Mouse (Mus musculus) ZHBTc4 (cell line): ENCODE data around the gene Raver2.

ENCODE experiments used
- DNase-seq: peaks from one replicate; pipeline ENCODE4 v3.0.0-alpha.2; 2011; ENCODE audit warnings: low read depth, low spot score

The Raver2 gene

DNA sequence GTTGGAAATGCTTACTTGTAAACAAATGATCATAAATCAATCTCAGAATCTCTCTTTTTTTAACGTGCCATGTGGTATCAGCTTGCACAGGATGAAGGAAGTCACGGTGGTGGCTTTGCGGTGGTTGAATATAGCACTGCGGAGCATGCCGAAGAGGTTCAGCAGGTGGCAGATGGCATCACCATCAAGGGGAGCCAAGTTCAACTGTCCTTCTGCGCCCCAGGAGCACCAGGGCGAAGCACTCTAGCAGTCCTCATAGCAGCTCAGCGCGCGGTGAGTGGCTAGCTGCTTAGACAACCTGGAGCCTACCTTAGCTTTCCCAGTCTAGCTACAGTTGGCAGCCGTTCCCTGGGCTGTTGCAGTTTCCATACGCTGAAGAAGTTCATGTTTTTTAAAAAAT is 38.3 kb downstream of the Raver2 start:
- DNase-seq: no peak

DNA sequence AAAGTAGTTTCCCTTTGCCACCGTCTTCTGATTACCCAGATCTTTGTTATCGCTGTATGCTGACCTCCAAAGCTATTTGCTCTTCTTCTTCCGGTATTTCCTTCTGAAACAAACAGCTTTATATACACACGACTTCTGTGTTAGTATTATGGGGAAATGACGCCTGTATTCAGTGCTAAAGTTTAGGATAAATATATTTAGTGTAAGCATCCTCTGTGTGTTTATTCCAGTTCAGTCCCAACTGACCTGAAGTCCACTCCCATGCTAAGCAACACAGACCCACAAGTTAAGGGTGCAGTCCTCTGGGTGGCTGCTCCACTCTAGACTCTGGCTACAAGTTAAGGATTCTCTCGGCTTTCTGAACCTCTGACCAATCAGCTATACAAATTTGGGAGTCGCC is 52.2 kb downstream of the Raver2 start:
- DNase-seq: no peak

DNA sequence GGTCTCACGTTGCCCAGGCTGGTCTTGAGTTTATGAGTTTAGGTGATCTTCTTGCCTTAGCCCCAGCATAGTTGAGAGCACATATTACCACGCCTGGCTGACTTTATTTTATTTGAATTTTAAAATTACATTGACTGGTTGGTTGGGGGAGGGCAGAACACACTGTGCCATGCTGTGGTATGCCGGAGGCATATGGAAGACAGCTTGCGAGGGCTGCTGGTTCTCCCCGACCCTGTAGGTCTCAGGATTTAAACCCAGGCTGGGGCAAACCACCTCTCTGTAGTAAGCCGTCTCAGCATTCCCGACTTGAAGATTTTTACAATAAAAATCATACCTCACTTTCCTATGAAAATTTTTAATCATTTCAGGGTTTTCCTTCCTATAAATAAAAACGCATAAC is 66.2 kb downstream of the Raver2 start:
- DNase-seq: no peak

DNA sequence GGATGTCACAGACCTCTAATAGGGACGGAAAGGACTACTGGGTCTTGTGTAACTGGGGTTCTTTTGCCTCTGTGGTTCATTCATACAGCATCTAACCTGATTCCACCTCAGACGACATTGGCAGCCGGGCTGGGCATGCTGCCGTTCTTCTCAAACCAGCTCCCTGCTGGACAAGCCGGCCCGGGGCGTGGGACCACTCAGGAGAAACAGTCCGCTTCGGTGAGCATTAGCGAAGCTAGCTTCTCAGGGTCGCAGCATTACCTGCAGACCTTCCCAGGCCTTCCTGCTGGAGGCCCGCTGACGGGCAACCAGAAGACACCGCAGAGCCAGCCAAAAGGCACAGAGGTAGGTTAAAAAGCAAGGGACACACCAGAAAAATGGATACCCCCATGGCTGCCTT is 67.1 kb downstream of the Raver2 start:
- no peak for DNase-seq

DNA sequence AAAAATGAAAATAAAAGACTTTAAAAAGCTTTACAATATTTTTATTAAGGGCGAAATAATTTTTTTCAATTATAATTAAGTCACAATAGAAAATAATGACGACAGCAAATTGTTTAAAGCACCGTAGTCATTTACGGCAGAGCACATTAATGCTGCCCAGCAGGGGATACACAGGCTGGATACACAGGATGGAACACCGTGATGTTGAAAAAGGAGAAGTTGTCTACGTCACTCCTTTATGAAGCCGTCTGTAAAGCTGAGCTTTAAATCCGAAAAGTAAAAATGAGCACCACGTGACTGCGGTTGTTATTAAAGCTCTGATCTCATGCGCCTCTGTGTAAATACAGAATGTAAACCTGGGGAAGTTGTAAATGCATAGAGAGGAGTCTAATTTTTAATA is 69.2 kb downstream of the Raver2 start:
- DNase-seq: no peak

DNA sequence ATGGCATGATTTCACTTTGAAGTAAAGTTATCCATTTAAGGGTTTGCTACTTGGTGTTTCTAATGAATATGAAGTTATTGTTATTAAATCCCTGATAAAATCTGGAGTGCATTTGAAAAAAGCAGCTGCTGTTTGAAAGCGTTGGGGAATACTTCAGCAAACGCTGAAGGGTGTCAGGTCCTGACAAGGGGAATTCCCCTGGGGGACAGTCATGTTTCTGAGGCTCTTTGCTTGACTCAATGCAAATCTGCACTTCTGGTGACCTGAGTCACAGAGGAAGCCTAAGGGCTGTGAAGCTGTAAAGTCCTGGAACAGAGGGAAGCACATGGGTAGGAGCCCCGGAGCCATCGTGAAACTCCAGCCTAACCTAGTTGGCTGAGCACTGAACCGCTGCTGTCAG is 73.0 kb downstream of the Raver2 start:
- DNase-seq: no peak

DNA sequence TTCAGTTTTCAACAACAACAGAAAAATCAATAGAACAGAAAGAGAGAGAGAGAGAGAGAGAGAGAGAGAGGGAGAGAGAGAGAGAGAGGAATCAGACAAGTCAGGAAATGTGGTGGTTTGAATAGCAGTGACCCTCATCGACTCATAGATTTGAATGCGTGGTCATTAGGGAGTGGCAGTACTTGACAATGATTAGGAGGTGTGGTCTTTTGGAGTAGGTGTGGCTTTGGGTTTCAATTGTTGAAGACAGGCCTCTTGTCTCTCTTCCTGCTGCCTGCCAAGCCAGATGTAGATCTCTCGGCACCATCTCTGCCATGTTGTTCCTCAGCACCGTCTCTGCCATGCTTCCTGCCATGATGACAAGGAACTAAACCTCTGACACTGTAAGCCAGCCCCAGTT is 75.1 kb downstream of the Raver2 start:
- DNase-seq: peak; percentile 54

DNA sequence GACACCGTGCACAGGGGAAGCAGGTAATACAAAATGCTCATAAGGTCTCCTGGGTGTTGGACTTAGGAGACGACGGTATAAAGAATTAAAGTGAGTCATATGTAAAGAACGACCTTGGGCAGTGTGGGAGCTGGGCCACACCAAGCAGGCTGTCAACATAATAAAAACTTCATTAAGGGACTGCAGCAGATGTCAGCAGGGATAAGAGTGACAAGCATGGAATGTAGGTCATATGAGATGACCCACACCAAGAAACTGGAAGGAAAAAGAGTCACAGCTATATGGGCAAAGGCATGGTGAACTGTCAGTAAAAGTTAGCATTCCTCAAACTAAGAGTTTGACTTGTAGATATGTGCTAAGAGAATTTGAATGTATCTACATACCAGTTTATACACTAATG is 75.6 kb downstream of the Raver2 start:
- no peak for DNase-seq

DNA sequence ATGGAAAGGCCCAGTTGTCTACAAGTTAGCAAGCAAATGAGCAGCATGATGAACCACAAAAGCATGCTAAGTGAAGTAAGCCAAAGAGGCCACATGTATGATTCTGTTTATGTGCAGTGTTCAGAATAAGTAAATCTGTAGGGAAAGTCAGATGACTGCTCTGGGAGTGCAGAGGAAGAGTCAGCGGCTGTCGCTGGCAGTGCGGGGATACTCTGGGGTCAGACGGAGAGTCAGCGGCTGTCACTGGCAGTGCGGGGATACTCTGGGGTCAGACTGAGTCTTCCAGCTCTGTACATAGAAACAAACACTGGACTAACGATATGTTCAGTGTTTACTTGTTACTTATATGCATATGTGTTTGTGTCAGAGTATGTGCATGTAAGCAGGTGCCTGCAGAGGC is 76.0 kb downstream of the Raver2 start:
- DNase-seq: no peak

DNA sequence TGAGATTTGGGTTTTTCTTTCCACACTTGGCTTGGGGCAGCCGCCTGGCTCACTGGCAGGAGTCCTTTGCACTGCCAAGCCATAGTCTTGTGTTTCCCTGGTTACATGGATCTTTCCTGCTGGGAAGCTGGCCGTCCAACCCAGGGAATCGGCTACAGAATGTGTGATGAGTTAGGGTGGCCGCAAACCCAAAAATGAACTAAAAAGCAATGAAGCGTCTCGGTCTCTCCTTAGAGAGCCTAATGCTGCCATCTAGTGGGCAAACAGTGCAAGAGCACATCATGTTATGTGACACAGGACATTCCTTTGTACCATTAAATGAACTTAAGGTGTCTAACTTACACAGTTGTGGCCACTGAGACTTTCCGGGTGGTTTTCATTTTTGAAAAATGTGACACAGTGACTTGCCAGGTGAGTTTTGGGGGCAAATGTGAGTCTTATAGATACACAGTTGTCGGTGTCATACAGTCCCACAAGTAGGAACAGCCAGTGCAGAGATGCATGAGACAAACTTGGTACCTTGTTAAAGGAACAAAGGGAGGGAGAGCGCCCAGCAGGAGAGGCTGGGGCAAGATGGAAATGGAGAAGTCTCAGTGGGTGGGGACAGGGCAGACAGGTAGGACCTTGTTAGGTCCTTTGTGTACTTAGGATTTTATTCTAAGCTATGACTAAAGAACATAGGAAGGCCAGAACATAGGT is 77.4 kb downstream of the Raver2 start:
- peak; percentile 81 for DNase-seq

DNA sequence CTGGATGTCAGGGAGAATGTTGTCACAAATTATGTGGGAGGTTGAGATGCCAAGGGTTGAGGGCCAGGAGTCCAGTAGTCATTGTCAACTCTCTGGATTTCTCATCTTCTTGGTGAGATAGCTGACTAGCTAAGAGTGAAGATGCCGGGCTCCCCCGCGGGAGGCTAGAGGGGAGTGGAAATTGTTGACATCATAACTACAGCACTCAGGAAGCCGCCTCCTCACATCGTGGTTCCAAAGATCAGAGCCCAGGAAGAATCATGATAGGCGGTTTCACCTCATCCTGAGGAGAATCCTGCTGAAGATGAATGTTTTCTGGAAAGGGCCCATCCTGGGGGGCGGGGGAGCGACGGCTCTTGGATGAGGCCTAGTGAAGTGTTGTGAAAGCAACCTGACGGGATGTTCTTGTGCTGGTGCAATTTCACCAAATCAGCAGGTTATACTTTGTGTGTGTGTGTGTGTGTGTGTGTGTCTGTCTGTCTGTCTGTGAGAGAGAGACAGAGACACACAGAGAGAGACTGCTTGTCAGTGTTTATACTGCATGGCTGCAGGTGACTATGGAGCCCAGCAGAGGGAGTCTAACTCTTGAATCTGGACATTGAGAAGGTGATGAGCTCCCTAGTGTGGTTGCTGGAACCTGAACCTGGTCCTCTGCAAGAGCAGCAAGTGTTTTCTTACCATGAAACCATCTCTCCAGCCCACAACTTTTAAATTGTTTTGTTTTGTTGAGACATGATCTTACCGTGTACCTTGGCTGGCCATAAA is 78.3 kb downstream of the Raver2 start:
- DNase-seq: peak; percentile 45

DNA sequence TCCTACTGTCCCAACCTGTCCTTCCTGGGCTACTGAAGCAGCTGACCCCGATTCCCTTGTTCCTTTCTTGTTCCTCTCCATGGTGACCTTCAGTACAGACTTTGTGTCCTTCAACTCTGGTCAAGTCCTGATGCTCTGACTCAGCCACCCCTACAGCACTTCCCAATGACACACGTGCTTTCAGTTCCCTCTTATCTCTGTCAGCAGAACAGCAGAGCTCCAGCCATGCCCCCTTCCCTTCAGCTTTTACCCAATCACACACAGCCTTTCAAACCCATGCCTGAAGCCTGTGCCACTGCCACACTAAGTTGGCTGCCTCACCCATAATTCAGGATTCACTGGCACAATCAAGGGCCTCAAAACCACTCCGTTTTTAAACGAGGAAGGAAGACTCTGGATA is 86.8 kb downstream of the Raver2 start:
- no peak for DNase-seq

DNA sequence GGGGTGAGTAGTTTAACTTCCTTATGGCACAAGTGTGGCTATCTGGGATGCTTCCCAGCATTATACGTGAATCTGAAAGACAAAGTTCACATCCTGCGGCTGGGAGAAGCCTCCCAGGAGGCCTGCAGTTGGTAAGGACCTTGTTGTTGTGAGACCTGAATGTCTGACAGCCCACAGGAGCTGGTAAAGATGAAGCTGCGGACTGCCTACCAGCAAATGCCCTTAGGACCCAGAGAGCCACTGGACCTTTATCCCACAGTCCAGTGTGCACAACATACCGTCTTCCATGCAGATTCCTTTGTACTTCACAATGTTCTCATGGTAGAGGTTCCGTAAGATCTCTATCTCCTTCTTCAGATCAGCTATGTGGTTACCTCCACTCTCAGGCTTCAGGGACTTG is 88.7 kb downstream of the Raver2 start:
- no peak for DNase-seq

DNA sequence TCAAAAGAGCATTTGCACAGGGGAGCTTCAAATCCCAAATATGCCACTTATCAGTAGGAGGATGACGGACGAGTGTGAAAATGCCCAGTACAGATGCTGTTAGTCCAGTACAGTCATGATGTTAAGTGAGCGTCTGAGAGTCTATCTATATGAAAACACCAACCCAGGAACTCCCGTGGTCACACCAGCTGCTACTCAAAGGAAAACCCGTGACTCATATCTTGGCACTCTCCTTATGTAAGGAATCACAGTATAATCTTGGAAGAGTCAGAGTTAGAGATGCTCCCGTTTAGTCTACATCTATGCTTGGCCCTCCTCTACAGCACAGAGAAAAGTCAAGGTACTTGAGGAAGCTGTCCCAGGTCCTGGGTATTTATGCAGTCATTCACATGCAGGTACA is 89.5 kb downstream of the Raver2 start:
- no peak for DNase-seq

DNA sequence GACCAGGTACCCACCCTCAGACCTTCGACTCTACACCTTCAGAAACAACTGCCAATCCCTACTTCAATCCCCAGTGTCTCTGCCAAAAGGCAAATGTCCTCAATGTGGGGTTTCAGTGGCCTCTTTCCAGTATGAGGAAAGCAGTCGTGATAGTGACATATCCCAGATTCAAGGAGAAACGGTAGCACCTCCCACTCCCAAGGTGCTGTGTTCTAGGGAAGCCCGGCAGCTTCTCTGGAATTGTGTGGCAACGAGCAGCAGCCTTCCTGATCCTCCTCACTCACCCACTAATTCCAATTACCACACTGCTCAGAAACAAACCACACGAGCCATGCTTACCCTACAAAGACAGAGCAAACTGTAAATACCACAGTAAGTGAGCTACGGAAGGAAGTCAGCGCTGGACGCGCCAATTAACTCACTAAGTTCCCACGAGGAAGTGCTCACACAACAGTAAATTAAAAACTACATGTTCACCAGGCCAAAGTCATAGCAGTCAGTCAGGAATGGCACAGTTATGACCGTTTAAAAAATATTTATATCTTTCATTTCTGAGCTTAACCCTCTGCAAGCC is 90.5 kb downstream of the Raver2 start:
- DNase-seq: no peak

DNA sequence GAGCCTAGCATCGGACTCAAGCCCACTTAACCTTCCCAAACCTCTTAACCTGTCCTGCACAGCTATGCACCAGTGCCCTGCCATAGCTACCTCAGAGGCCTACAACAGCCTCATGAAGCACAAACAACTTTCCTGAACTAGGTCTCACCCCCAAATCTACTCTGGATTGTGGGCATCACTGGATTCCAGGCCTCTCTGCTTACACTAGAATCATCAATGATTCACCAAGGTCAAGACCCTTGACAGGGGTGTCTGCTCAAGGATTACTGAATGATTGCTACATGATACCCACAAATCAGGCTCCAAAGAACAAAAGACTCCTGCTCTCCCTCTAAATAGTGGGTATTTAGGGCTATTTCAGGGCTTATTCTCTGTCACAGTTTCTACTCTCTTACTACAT is 92.0 kb downstream of the Raver2 start:
- DNase-seq: no peak

DNA sequence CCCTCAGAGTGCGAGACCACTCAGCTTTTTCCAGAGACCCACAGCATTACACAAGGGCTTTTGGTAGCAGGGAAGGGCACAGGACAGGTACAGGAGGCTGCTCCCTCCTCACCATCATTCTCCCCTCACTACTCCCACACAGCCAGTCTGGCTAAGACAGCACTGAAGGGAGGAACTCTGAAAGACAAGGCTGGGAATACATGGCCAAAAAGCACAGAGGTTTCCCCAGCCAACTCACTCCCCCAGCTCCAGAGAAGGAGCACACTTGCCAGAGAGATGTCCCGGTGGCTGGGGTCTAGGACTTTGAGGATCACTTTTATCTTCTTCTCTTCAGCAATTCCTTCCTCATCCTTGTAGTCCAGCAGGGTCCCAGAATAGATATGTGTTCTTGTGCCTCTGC is 95.4 kb downstream of the Raver2 start:
- DNase-seq: no peak

DNA sequence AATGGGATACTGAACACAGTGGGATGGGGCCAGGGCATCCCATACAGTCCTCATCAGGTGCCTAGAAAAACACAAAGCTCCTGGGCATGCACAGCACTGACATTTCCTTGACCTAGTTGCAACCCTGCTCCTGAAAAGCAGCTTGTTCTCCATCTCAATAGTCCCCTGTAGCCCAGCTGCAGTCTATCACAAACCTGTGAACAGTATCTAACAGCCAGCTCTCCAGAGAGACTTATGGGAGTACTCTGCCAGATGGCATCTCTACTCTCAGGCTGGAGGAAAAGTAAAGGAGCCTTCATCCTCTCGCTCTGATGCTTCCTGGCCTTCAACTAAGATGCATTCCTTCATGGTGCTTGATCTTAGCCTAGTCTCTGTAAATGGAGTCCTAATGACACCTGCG is 95.9 kb downstream of the Raver2 start:
- no peak for DNase-seq

DNA sequence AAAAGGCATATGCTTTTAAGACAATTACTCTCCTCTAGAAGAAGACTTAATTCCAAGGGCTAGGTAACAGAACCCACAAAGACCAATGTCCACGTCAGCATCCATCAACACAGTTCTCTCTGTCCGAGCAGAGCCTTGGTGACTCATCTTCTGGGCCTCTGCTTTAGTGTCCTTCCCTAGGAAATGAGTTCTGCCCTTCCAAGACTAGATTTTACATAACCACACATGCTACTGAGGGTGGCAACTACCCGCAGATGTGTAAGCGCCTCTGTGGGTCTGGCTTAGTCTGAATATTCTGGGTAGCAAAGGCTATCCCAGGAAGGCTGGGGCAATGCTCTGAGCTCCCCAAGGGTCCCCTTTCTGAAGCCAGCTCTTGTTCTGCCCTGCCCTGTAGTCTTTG is 97.0 kb downstream of the Raver2 start:
- DNase-seq: no peak

DNA sequence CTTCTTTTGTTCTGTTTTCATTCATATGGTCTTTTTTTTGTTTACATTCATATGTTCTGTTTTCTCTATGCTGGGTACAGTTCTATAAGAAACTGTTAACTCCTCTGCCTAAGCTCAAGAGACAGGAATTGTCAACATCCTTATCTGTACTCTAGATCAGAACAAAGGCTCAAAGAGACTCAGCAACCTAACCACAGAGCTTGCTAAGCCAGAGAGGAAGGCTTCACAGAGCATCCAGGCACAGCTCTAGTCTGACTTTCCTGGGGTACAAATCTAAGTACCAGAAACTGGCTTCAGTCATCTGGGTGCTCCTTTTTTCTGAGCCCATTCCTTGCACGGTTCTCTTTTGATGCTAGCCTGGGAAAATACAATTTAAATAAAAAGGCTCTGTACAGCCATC is 99.0 kb downstream of the Raver2 start:
- no peak for DNase-seq

DNA sequence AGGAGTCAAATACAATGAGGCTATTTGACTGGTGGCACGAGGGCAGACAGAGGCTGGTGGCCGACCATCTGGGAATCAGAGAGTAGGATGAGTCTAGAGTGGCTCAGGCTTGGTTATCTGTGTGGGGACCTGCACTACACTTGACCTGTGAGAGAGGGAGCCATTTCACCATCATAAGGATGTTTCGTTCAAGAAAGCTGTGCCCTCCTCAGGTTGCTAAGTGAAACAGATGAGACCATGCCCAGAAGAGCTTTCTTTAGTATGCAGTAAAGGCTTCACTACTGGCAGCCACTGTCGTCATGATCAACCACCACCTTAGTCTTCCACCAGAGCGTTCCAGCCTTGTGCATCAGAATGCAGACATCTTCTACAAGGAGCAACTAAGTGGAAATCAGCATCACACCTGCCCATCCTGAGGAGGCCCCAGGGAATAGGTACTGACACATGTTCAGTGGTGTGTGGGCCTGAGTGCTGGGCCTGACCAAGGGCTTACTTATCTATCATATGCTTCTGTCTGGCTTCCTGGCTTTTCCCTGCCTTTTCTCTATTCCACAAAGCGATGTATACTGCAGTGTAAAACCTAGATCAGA is 99.5 kb downstream of the Raver2 start:
- DNase-seq: peak; percentile 42

DNA sequence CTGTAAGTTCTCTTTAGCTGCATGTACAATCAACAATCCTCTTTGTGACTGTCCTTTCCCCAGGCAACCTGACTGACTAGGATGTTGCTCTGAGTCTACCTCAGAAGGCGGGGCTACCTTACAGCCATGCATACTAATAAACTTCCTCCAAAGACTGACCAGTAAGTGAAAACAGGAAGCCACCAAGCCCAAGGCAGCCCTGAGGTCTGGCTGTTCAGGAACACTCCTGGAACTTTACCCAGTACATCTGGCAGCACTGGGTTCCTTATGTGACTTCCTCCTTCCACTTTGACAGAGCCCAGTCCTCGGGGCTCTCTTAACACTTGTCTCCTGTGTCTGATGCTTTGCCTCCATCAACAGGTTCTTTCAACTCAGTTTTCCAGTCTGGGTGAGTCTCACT is 104.0 kb downstream of the Raver2 start:
- DNase-seq: peak; percentile 14
